Mouse (Mus musculus): ENCODE results near the gene Mov10l1. TPM values are rescaled to one million over a fixed set of nuclear protein-coding genes. Genes with fewer than 3 reads are reported as not detected.

Mov10l1 gene
- polyA plus RNA-seq, 1 experiment from 2014 or later = not detected

- H3K27me3 ChIP-seq = no peaks in the 10 kb centered on the region
- no peak for TF ChIP-seq CTCF (IDR thresholded peaks at IDR 0.05)
- ChIA-PET POLR2A (interaction anchor here (0.6 to 2.2 kb wide), 6 partner anchors 10 to 198 kb away, joined by 3 to 13 read pairs (median 3); partner anchors contain the start of gene Selenoo), CTCF (no interaction called here)
- in situ Hi-C loops (cut with MboI; ENCODE audit: low pct_unique_long_range_greater_than_20kb) = no loop called here
- ATAC-seq (no peak), DNase-seq (ENCODE audit: low read depth, low spot score) (no peak)
Observed at GRCm38 (mm10) chr15:89074613-89075477, 92.1 kb downstream of the Mov10l1 start, which contains the start of gene Trabd. Gene Trabd (plus strand): TSS chr15:89075124.

- DNase-seq (ENCODE audit: low read depth, low spot score) = peak; percentile 39
- H3K27me3 ChIP-seq = no peaks in the 10 kb centered on the region
- in situ Hi-C loops (cut with MboI; ENCODE audit: low pct_unique_long_range_greater_than_20kb) = no loop called here
- peak; percentile 84 for ATAC-seq
- CTCF ChIA-PET = no interaction called here
- no peak for TF ChIP-seq CTCF (IDR thresholded peaks at IDR 0.05)
- POLR2A ChIA-PET = interaction anchor here (0.6 to 2.2 kb wide), 6 partner anchors 9 to 199 kb away, joined by 3 to 13 read pairs (median 3); partner anchors contain the start of gene Selenoo
Observed at GRCm38 (mm10) chr15:89075478-89076147, 92.9 kb downstream of the Mov10l1 start.

GRCm38 (mm10) chr15:89076156-89076731 is 93.5 kb downstream of the Mov10l1 start:
- DNase-seq (ENCODE audit: low read depth, low spot score) = no peak
- CTCF ChIA-PET = interaction anchor here (1.2 to 1.4 kb wide), 2 partner anchors 52 to 155 kb away, joined by 3 to 4 read pairs; no protein-coding TSS in a partner anchor
- POLR2A ChIA-PET = interaction anchor here (0.7 to 2.2 kb wide), 4 partner anchors 9 to 135 kb away, joined by 3 to 13 read pairs (median 3); partner anchors contain the start of gene Selenoo
- no peaks in the 10 kb centered on the region for H3K27me3 ChIP-seq
- ATAC-seq = peak; percentile 14
- TF ChIP-seq CTCF (IDR thresholded peaks at IDR 0.05) = no peak
- in situ Hi-C loops (cut with MboI; ENCODE audit: low pct_unique_long_range_greater_than_20kb) = no loop called here

- no peaks in the 10 kb centered on the region for H3K27me3 ChIP-seq
- TF ChIP-seq CTCF (IDR thresholded peaks at IDR 0.05) = no peak
- POLR2A ChIA-PET = interaction anchor here (1.3 kb wide), 1 partner anchor 10 kb away, joined by 3 read pairs; no protein-coding TSS in a partner anchor
- no peak for DNase-seq (ENCODE audit: low read depth, low spot score)
- in situ Hi-C loops (cut with MboI; ENCODE audit: low pct_unique_long_range_greater_than_20kb) = no loop called here
- CTCF ChIA-PET = no interaction called here
- no peak for ATAC-seq
Observed at GRCm38 (mm10) chr15:89078208-89078836, 95.6 kb downstream of the Mov10l1 start.

- ChIA-PET CTCF (no interaction called here), POLR2A (no interaction called here)
- in situ Hi-C loops (cut with MboI; ENCODE audit: low pct_unique_long_range_greater_than_20kb) = no loop called here
- no peak for ATAC-seq
- no peaks in the 10 kb centered on the region for H3K27me3 ChIP-seq
- DNase-seq (ENCODE audit: low read depth, low spot score) = no peak
- TF ChIP-seq CTCF (IDR thresholded peaks at IDR 0.05) = no peak
Observed at GRCm38 (mm10) chr15:89083906-89084305, 101.2 kb downstream of the Mov10l1 start.

GRCm38 (mm10) chr15:89084826-89085225 is 102.1 kb downstream of the Mov10l1 start:
- ChIA-PET CTCF (no interaction called here), POLR2A (interaction anchor here (0.5 to 1.1 kb wide), 2 partner anchors 9 to 125 kb away, joined by 3 to 4 read pairs; no protein-coding TSS in a partner anchor)
- H3K27me3 ChIP-seq = no peaks in the 10 kb centered on the region
- ATAC-seq (no peak), DNase-seq (ENCODE audit: low read depth, low spot score) (no peak)
- in situ Hi-C loops (cut with MboI; ENCODE audit: low pct_unique_long_range_greater_than_20kb) = no loop called here
- TF ChIP-seq CTCF (IDR thresholded peaks at IDR 0.05) = no peak

- TF ChIP-seq CTCF (IDR thresholded peaks at IDR 0.05) = no peak
- CTCF ChIA-PET = interaction anchor here (1.0 kb wide), 1 partner anchor 15 kb away, joined by 3 read pairs; no protein-coding TSS in a partner anchor
- peak; percentile 57 for DNase-seq (ENCODE audit: low read depth, low spot score)
- no peaks in the 10 kb centered on the region for H3K27me3 ChIP-seq
- peak; percentile 90 for ATAC-seq
- POLR2A ChIA-PET = interaction anchor here (1.3 to 2.4 kb wide), 2 partner anchors 9 to 13 kb away, joined by 4 to 13 read pairs; no protein-coding TSS in a partner anchor
- in situ Hi-C loops (cut with MboI; ENCODE audit: low pct_unique_long_range_greater_than_20kb) = no loop called here
Observed at GRCm38 (mm10) chr15:89088607-89089247, 106.0 kb downstream of the Mov10l1 start, which contains the start of gene Selenoo. Gene Selenoo (plus strand): TSS chr15:89089084.

GRCm38 (mm10) chr15:89089248-89090051 is 106.7 kb downstream of the Mov10l1 start:
- POLR2A ChIA-PET = interaction anchor here (1.3 to 2.4 kb wide), 2 partner anchors 10 to 13 kb away, joined by 4 to 13 read pairs; no protein-coding TSS in a partner anchor
- H3K27me3 ChIP-seq = no peaks in the 10 kb centered on the region
- no peak for TF ChIP-seq CTCF (IDR thresholded peaks at IDR 0.05)
- ATAC-seq (peak; percentile 58), DNase-seq (ENCODE audit: low read depth, low spot score) (no peak)
- CTCF ChIA-PET = no interaction called here
- in situ Hi-C loops (cut with MboI; ENCODE audit: low pct_unique_long_range_greater_than_20kb) = loop anchor here (10.0 kb wide), 1 partner anchor 265 kb away; no protein-coding TSS in a partner anchor

All from Patski (cell line).